Mouse (Mus musculus) adrenal gland, postnatal 4 days (tissue): ENCODE data around the gene Aldh9a1. TPM values are rescaled to one million over a fixed set of nuclear protein-coding genes. Genes with fewer than 3 reads are reported as not detected.

ENCODE experiments used
- microRNA-seq: library from miRNA; unstranded; fragments of <30 nt; microRNA quantifications from one replicate; pipeline ENCODE4 v1.2.0, GENCODE M21; 2021
- total RNA-seq, 2 experiments: library from RNA; stranded (reverse); gene quantifications; 2 replicates each; pipeline ENCODE4 v1.2.3; 2021

Aldh9a1 gene
- total RNA-seq, 2 experiments from 2014 or later, result 72.1 to 74.5 TPM

Small RNA genes within 50 kb of the gene (microRNA-seq; reads per million reads assigned to microRNA genes)
- not detected for gene Gm25911

Other genes with a start within 250 kb of the Aldh9a1 start
- gene Uck2, start 64.7 kb upstream of the Aldh9a1 start, total RNA-seq, result 10 to 100 TPM; 66.6 to 71.5 TPM
- gene Tmco1, start 41.6 kb upstream of the Aldh9a1 start, total RNA-seq, result 100 to 1,000 TPM; 102 to 104 TPM
- gene Mgst3, start 43.9 kb downstream of the Aldh9a1 start, total RNA-seq, result 10 to 100 TPM; 67.2 to 77.2 TPM
- under 1 TPM in 1 of 2 experiments, not detected in 1; 0.28 TPM for gene Lrrc52, start 116.8 kb downstream of the Aldh9a1 start, total RNA-seq
- gene Rxrg, start 248.4 kb downstream of the Aldh9a1 start, total RNA-seq, result 1 to 10 TPM; 5.8 to 9.2 TPM